Mouse (Mus musculus) liver, embryonic 14.5 days (tissue): Measurements from ENCODE around the gene Tulp1. TPM values are rescaled to one million over a fixed set of nuclear protein-coding genes. Genes with fewer than 3 reads are reported as not detected.
A peak's percentile ranks its signal among the peaks of the same experiment; 100 is the strongest.

ENCODE experiments used
- ATAC-seq: fragments of 200-750 bp; cut with Nextera tagmentation; 2 replicates; pipeline ENCODE4 v1.8.0; 2017; ENCODE audit warnings: moderate number of reproducible peaks, mild to moderate bottlenecking, moderate library complexity; ENCODE audit not compliant: insufficient read depth
- DNase-seq, 3 experiments: peaks; one replicate each; pipeline ENCODE4 v3.0.0-alpha.2; 2012 to 2013; ENCODE audit warnings: low read depth in 3 of 3, low spot score in 3 of 3
- H3K27ac ChIP-seq: fragments of 300-500 bp; sonication (generic); 2 replicates; pipeline ENCODE4 v1.5.1; 2014; ENCODE audit warnings: moderate library complexity, mild to moderate bottlenecking, control low read depth, inconsistent platforms
- H3K27me3 ChIP-seq: fragments of 300-500 bp; sonication (generic); 2 replicates; pipeline ENCODE4 v1.6.1; 2014; ENCODE audit warnings: mild to moderate bottlenecking, low read length, moderate library complexity; ENCODE audit not compliant: control insufficient read depth, insufficient read depth
- H3K36me3 ChIP-seq: fragments of 300-500 bp; sonication (generic); replicated peaks from 2 replicates; pipeline ENCODE4 v1.6.1; 2014; ENCODE audit warnings: low read depth; ENCODE audit not compliant: control insufficient read depth, insufficient read depth
- H3K4me1 ChIP-seq, 2 experiments: fragments of 200-500 bp in 1 of 2; fragments of 300-500 bp in 1 of 2; sonication (generic) in 1 of 2; replicated peaks; 2 replicates each; pipeline ENCODE4 v1.6.1; 2012 to 2014; ENCODE audit warnings: antibody characterized with exemption in 1 of 2, inconsistent platforms in 1 of 2, low read length in 1 of 2; ENCODE audit not compliant: control insufficient read depth in 2 of 2, insufficient read depth in 2 of 2
- H3K4me2 ChIP-seq: fragments of 300-500 bp; sonication (generic); 2 replicates; pipeline ENCODE4 v1.6.1; 2014; ENCODE audit warnings: low read depth, mild to moderate bottlenecking, control low read depth, moderate library complexity
- H3K4me3 ChIP-seq, 2 experiments: fragments of 200-500 bp in 1 of 2; fragments of 300-500 bp in 1 of 2; sonication (generic) in 1 of 2; 2 replicates each; pipeline ENCODE4 v1.5.1; 2012 to 2014; ENCODE audit warnings: low read depth in 2 of 2, low read length in 2 of 2, mild to moderate bottlenecking in 2 of 2, control low read depth in 1 of 2, inconsistent platforms in 1 of 2, moderate library complexity in 1 of 2; ENCODE audit not compliant: insufficient read depth in 1 of 2
- H3K9ac ChIP-seq: fragments of 300-500 bp; sonication (generic); replicated peaks from 2 replicates; pipeline ENCODE4 v1.6.1; 2014; ENCODE audit warnings: mild to moderate bottlenecking, control low read depth, moderate library complexity
- H3K9me3 ChIP-seq: fragments of 300-500 bp; sonication (generic); 2 replicates; pipeline ENCODE4 v1.6.1; 2016; ENCODE audit warnings: low read length, mixed read lengths; ENCODE audit not compliant: control insufficient read depth
- CTCF ChIP-seq: IDR thresholded peaks from 2 replicates; pipeline ENCODE4 v1.5.1; 2016; ENCODE audit warnings: antibody characterized with exemption, low read depth, control low read depth
- EP300 ChIP-seq: IDR thresholded peaks from 2 replicates; pipeline ENCODE4 v1.6.1; 2016; ENCODE audit warnings: antibody characterized with exemption, low read depth
- WGBS: fragments of 180-500 bp; shearing (Covaris S2); extraction: QIAGEN DNeasy Blood & Tissue Kit; methylation state at CpG from one replicate; pipeline ENCODE4 v1.1.7; 2014; ENCODE audit not compliant: insufficient replicate concordance; 5-methylcytosine and 5-hydroxymethylcytosine counted together
- polyA plus RNA-seq, 2 experiments: library from polyadenylated mRNA; depleted of rRNA in 1 of 2; stranded (reverse) in 1 of 2; unstranded in 1 of 2; fragments of >200 nt; fragmentation: Nextera tagmentation in 1 of 2; extraction: Ambion mirVana in 1 of 2; gene quantifications; 2 replicates each; pipeline versions ENCODE4 v1.2.1 to v1.2.3; 2012 to 2014

Gene Tulp1
- polyA plus RNA-seq, 2 experiments: 0.26 to 0.28 TPM

DNA sequence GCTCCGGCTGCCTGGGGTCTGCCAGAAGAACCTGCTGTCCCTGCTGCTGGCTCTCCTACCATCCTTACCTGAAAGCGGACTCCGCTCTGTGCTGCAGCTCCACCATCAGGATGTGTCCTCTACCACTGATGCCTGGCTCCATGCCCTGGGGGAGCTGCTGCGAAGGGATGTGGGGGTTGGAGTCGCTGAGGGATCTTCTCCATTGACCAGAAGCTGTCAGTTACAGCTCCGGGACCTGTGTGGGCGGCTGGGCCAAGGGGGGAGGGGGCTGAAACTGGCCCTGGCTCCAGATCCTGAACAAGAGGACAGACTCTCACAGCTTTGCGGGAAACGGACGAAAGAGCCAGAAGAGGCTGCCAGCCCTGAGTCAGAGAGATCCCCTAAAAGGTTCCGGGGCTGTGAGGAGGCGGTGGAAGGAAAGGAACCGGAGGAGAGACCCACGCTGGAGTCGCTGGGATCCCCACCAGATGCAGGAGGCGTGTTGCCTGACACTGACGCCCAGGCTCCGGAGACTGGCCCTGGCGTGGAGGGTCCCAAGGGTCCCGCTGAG, 49.3 kb downstream of the Tulp1 start:
- H3K9me3 ChIP-seq: no peaks in the 10 kb centered on the region
- ATAC-seq: no peak
- no peak overlapping the region for H3K27ac ChIP-seq
- H3K4me1 ChIP-seq: peaks cover 7 to 26% of the 10 kb centered on the region in 2 experiments
- no peak overlapping the region for H3K4me2 ChIP-seq
- WGBS: 87% methylated on average over 20 of the region's 20 CpGs
- H3K9ac ChIP-seq: no peak overlapping the region
- no peak overlapping the region for H3K4me3 ChIP-seq
- no peaks in the 10 kb centered on the region for H3K36me3 ChIP-seq
- no peaks in the 10 kb centered on the region for H3K27me3 ChIP-seq
- TF ChIP-seq EP300 (no peak), CTCF (no peak)
- no peak for DNase-seq

DNA sequence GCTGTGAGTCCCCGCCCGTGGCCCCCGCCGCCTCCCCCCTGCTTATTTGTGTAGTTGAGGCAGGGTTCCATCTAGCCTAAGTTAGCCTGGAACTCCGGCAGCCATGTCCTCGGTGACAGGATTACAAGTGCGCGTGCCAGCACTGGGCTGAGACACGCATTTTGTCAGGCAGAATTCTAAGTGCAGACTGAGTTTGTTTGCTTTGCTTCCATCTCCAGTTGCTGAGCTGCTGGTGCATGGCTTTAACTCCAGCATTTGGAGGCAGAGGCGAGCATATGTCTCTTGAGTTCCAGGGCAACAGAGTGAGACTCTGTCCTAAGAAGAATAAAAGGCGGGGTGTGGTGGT, 51.2 kb downstream of the Tulp1 start:
- WGBS: 2% methylated on average over 11 of the region's 11 CpGs

DNA sequence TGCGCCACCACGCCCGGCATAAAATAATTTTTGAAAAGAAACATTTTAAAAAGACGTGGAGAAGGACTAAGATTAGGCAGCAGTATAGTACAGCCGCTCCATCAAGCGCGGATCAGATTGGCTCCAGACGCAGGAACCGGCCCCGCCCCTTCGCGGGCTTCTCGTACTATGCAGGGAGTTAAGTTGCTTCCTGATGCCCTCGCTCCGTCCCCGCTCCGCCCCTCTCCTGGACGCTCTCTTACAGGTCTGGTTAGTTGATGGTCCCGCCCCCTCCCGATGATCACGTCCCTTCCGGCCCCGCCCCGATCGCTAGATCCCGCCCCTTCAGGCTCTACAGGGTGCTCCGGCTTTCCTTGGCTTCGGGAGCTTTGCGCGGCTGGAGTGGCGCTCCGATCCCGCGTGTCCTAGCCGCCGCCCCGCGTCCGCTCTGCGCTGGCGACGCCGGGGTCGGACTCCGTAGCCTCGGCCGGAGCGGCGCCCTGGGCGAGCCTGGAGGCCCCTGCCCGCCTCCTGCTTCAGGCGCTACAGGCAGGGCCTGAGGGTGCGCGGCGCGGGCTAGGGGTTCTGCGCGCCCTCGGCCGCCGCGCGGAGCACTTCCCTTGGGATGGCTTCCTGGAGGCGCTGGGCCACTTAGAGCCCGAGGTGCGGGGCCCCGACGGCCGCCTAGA, 51.7 kb downstream of the Tulp1 start, which contains the start of gene Fance:
Gene Fance, plus strand, starts transcription at position 308 of the 668 bp plus-strand sequence.
- Histone ChIP-seq H3K4me3 (peak within 1 kb of the TSS; percentile 84 to 91), H3K4me1 (peaks cover 7 to 29% of the 10 kb centered on the region in 2 experiments), H3K4me2 (peak within 1 kb of the TSS; percentile 97), H3K9me3 (no peaks in the 10 kb centered on the region), H3K27ac (peak within 1 kb of the TSS; percentile 60), H3K27me3 (no peaks in the 10 kb centered on the region), H3K9ac (peak within 1 kb of the TSS; percentile 89), H3K36me3 (no peaks in the 10 kb centered on the region)
- ATAC-seq (peak; percentile 96), DNase-seq (peak; percentile 100)
- TF ChIP-seq CTCF (no peak), EP300 (no peak)
- WGBS: under 1% methylated on average over 69 of the region's 69 CpGs

More for the DNA sequence above, 51.2 kb downstream of the Tulp1 start:
- Histone ChIP-seq H3K4me2 (peak overlapping the region; percentile 97), H3K4me3 (peak overlapping the region; percentile 84 to 91), H3K27me3 (no peaks in the 10 kb centered on the region), H3K4me1 (peaks cover 7 to 26% of the 10 kb centered on the region in 2 experiments), H3K9me3 (no peaks in the 10 kb centered on the region), H3K27ac (peak overlapping the region; percentile 60), H3K36me3 (no peaks in the 10 kb centered on the region), H3K9ac (peak overlapping the region; percentile 89)
- ATAC-seq: peak; percentile 13; the same call in 1 of the 2 replicates
- no peak for DNase-seq
- TF ChIP-seq EP300: no peak
- TF ChIP-seq CTCF: no peak

DNA sequence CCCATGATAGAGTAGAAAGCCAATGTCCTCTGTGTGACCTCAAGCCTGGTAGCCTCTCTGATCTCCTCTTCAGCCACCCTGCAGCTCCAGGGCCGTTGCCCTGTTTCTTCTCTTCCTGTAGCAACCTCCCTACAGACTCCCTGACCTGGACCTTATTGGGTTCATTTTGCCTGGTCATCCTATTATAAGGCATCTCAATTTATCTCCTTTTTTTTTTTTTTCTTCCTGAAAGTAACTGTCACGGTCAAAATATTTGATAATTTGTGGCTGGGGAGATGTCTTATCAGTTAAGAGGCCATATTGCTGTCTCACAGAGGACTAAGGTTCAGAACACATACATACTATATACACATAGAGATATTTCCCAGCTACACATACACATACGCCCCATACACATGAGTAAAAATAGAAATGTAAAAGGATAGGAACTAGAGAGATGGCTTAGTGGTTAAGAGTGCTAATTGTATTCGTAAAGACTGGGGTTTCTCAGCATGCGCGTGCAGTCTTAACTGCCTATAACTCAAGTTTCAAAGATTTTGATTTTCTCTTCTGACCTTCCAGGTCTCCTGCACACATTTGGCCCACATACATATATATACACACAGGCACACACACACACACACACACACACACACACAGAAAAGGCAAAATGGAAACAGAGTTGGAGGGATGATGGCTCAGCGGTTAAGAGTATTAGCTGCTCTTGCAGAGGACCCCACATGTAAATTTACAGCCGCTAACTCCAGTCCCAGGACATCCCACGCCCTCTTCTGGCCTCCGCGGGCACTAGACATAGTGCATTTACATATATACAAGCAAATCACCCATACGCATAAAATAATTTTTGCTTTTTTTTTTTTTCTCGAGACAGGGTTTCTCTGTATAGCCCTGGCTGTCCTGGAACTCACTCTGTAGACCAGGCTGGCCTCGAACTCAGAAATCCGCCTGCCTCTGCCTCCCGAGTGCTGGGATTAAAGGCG, 52.5 kb downstream of the Tulp1 start:
- peak overlapping the region; percentile 48; the same call in 1 of the 2 replicates for H3K9ac ChIP-seq

More for the DNA sequence above, 52.5 kb downstream of the Tulp1 start:
- Histone ChIP-seq H3K27ac (peak overlapping the region; percentile 46), H3K36me3 (no peaks in the 10 kb centered on the region), H3K4me2 (peak overlapping the region; percentile 97), H3K4me1 (peaks cover 7 to 24% of the 10 kb centered on the region in 2 experiments), H3K9me3 (no peaks in the 10 kb centered on the region), H3K4me3 (peak overlapping the region; percentile 51 to 91), H3K27me3 (no peaks in the 10 kb centered on the region)
- peak; percentile 9 for ATAC-seq
- no peak for DNase-seq
- TF ChIP-seq EP300 (no peak), CTCF (peak; percentile 43; the same call in 1 of the 2 replicates)
- 13% methylated on average over 16 of the region's 17 CpGs for WGBS
